Comparison of ENCODE assay signal across 16 mouse cellular contexts in the genomic region with DNA sequence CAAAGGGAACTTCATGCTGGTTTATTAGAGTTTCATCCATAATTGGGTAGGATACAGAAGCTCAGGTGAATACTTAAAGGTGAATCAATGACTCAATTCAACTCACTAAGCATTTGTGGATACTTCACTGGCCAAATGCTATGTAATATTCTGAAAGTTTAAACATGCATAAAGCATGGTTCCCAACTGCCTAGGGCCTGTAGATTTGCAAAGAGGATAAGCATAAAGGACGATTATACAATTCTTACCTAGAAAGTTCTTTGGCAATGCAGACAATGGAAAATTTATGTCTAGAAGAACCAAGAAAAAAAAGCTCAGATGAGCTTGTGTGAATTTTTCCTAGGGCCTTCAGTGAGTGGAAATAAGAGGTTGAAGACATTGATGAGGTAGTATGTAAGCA.
"Had no signal": no experiment of that assay in that cellular context is flagged by ENCODE, and none has a peak within 500 bp of the region (broad histone marks: within the 10 kb centered on the region; RNA-seq: fewer than 3 reads in every experiment).

No protein-coding gene starts in this region.

- DNase-seq: heart, postnatal 10 days; heart, postnatal 14 days; heart, postnatal 36 days; heart, postnatal 4 days; kidney, adult 11 months; kidney, adult 18-20 months; kidney, adult 2 months; kidney, adult 8-10 months; kidney, adult 9 months; kidney, postnatal 10 days; kidney, postnatal 14 days; kidney, postnatal 25 days; kidney, postnatal 36 days; kidney, postnatal 4 days; layer of hippocampus, adult 9-11 months; layer of hippocampus, postnatal 36 days had no signal
